In genomic region chr7:30474999-30475398, GRCm38 (mm10) we compare ENCODE assay signal across 24 mouse cellular contexts. TPM values are rescaled to one million over a fixed set of nuclear protein-coding genes. Genes with fewer than 3 reads are reported as not detected.
DNase-seq lines count a peak whose midpoint lies in the region; ATAC-seq and TF ChIP-seq lines count a peak whose summit lies in the region.
"Had no signal": no experiment of that assay in that cellular context is flagged by ENCODE, and none has a peak within 500 bp of the region (broad histone marks: within the 10 kb centered on the region; RNA-seq: fewer than 3 reads in every experiment).

No protein-coding gene starts in this region.

- TF ChIP-seq EP300 in liver, postnatal 0 days (IDR thresholded peaks at IDR 0.05; ENCODE audit: low read depth), result no peak
- no peak for TF ChIP-seq EP300 in lung, postnatal 0 days (IDR thresholded peaks at IDR 0.05)

- H3K4me1 ChIP-seq in intestine, embryonic 15.5 days (replicated peaks), result peaks cover 4% of the 10 kb centered on the region
- peaks cover 8% of the 10 kb centered on the region for H3K4me1 ChIP-seq in intestine, embryonic 16.5 days (ENCODE audit: control insufficient read depth, insufficient read depth, low read length)
- H3K4me1 ChIP-seq in liver, embryonic 13.5 days (replicated peaks), result no peaks in the 10 kb centered on the region
- H3K4me1 ChIP-seq in liver, postnatal 0 days (ENCODE audit: insufficient read depth), result peaks cover 4% of the 10 kb centered on the region; the same call in 1 of the 2 replicates
- no peaks in the 10 kb centered on the region for H3K4me1 ChIP-seq in hindbrain, postnatal 0 days (ENCODE audit: insufficient read depth, low read length)
- no peaks in the 10 kb centered on the region for H3K4me1 ChIP-seq in lung, postnatal 0 days (ENCODE audit: insufficient read depth, low read depth, low read length)

- H3K9me3 ChIP-seq in intestine, embryonic 15.5 days, result no peaks in the 10 kb centered on the region
- no peaks in the 10 kb centered on the region for H3K9me3 ChIP-seq in intestine, embryonic 16.5 days (ENCODE audit: control insufficient read depth, low read length)
- H3K9me3 ChIP-seq in liver, embryonic 13.5 days (replicated peaks), result no peaks in the 10 kb centered on the region
- no peaks in the 10 kb centered on the region for H3K9me3 ChIP-seq in liver, postnatal 0 days (ENCODE audit: low read length)
- no peaks in the 10 kb centered on the region for H3K9me3 ChIP-seq in hindbrain, postnatal 0 days (ENCODE audit: low read length)
- no peaks in the 10 kb centered on the region for H3K9me3 ChIP-seq in lung, postnatal 0 days (ENCODE audit: low read length)
- H3K9me3 ChIP-seq: embryonic facial prominence, embryonic 12.5 days; forebrain, embryonic 15.5 days; heart, embryonic 10.5 days; hindbrain, embryonic 13.5 days had no signal

- ATAC-seq in intestine, embryonic 15.5 days, result peak; percentile 92
- peak; percentile 94 for ATAC-seq in intestine, embryonic 16.5 days
- peak; percentile 71 for ATAC-seq in liver, embryonic 13.5 days (ENCODE audit: low read depth)
- ATAC-seq in liver, postnatal 0 days, result peak; percentile 93
- no peak for ATAC-seq in hindbrain, postnatal 0 days
- no peak for ATAC-seq in cerebellum, adult (ENCODE audit: insufficient number of reproducible peaks, low FRiP score, low TSS enrichment)
- ATAC-seq in lung, postnatal 0 days, result no peak
- ATAC-seq: forebrain, embryonic 15.5 days had no signal

- no peak for DNase-seq in liver, embryonic 13.5 days
- DNase-seq in liver, postnatal 0 days, result no peak
- DNase-seq in hindbrain, postnatal 0 days (ENCODE audit: low spot score), result no peak
- DNase-seq in lung, postnatal 0 days (ENCODE audit: low spot score), result no peak
- DNase-seq: adrenal gland, adult 8-10 months; adrenal gland, postnatal 36 days; cerebellum, adult 11 months; cerebellum, adult 8-10 months; cerebellum, postnatal 14 days; gastrocnemius, postnatal 10 days; heart, adult 18-20 months; heart, postnatal 10 days; heart, postnatal 4 days had no signal

- TF ChIP-seq CTCF in liver, postnatal 0 days (IDR thresholded peaks at IDR 0.05; ENCODE audit: low read depth), result no peak
- no peak for TF ChIP-seq CTCF in hindbrain, postnatal 0 days (IDR thresholded peaks at IDR 0.05; ENCODE audit: low read depth)
- TF ChIP-seq CTCF in lung, postnatal 0 days (IDR thresholded peaks at IDR 0.05), result no peak

- 0 out of 2 replicates have a peak overlapping the region, but pooled peaks have one; percentile 13 for H3K27ac ChIP-seq in intestine, embryonic 15.5 days
- peak overlapping the region; percentile 34; the same call in 1 of the 2 replicates for H3K27ac ChIP-seq in intestine, embryonic 16.5 days (ENCODE audit: low read length)
- peak overlapping the region; percentile 54; the same call in 1 of the 2 replicates for H3K27ac ChIP-seq in liver, embryonic 13.5 days
- peak overlapping the region; percentile 34; the same call in 1 of the 2 replicates for H3K27ac ChIP-seq in liver, postnatal 0 days (ENCODE audit: low read depth)
- no peak overlapping the region for H3K27ac ChIP-seq in hindbrain, postnatal 0 days
- H3K27ac ChIP-seq in lung, postnatal 0 days (ENCODE audit: low read length), result no peak overlapping the region
- H3K27ac ChIP-seq: embryonic facial prominence, embryonic 12.5 days; forebrain, embryonic 15.5 days; heart, embryonic 10.5 days; hindbrain, embryonic 13.5 days had no signal

- H3K36me3 ChIP-seq in intestine, embryonic 15.5 days, result no peaks in the 10 kb centered on the region
- H3K36me3 ChIP-seq in intestine, embryonic 16.5 days (ENCODE audit: control insufficient read depth, insufficient read depth, low read length), result no peaks in the 10 kb centered on the region
- H3K36me3 ChIP-seq in liver, embryonic 13.5 days, result no peaks in the 10 kb centered on the region
- H3K36me3 ChIP-seq in liver, postnatal 0 days (replicated peaks; ENCODE audit: insufficient read depth, low read length), result no peaks in the 10 kb centered on the region
- no peaks in the 10 kb centered on the region for H3K36me3 ChIP-seq in hindbrain, postnatal 0 days (ENCODE audit: insufficient read depth, low read length)
- H3K36me3 ChIP-seq in lung, postnatal 0 days (ENCODE audit: insufficient read depth, low read length), result no peaks in the 10 kb centered on the region
- H3K36me3 ChIP-seq: embryonic facial prominence, embryonic 12.5 days; forebrain, embryonic 15.5 days; heart, embryonic 10.5 days; hindbrain, embryonic 13.5 days had no signal

- H3K4me2 ChIP-seq in intestine, embryonic 15.5 days (replicated peaks), result no peak overlapping the region
- no peak overlapping the region for H3K4me2 ChIP-seq in intestine, embryonic 16.5 days (ENCODE audit: low read depth, low read length)
- H3K4me2 ChIP-seq in liver, embryonic 13.5 days, result no peak overlapping the region
- H3K4me2 ChIP-seq in liver, postnatal 0 days (ENCODE audit: low read depth, low read length), result no peak overlapping the region
- no peak overlapping the region for H3K4me2 ChIP-seq in hindbrain, postnatal 0 days (ENCODE audit: low read depth, low read length)
- no peak overlapping the region for H3K4me2 ChIP-seq in lung, postnatal 0 days (replicated peaks; ENCODE audit: low read depth, low read length)
- H3K4me2 ChIP-seq: embryonic facial prominence, embryonic 12.5 days; forebrain, embryonic 15.5 days; hindbrain, embryonic 13.5 days had no signal

- 51% methylated on average over 4 of the region's 4 CpGs for WGBS in intestine, embryonic 15.5 days
- WGBS in intestine, embryonic 16.5 days, result 47% methylated on average over 4 of the region's 4 CpGs
- 52% methylated on average over 4 of the region's 4 CpGs for WGBS in liver, embryonic 13.5 days (ENCODE audit: insufficient replicate concordance)
- 49% methylated on average over 4 of the region's 4 CpGs for WGBS in liver, postnatal 0 days (ENCODE audit: insufficient replicate concordance)
- 68% methylated on average over 4 of the region's 4 CpGs for WGBS in hindbrain, postnatal 0 days
- WGBS in lung, postnatal 0 days, result 56% methylated on average over 4 of the region's 4 CpGs

- no peak overlapping the region for H3K9ac ChIP-seq in intestine, embryonic 15.5 days
- H3K9ac ChIP-seq in intestine, embryonic 16.5 days (ENCODE audit: low read depth, low read length), result no peak overlapping the region
- H3K9ac ChIP-seq in liver, embryonic 13.5 days, result no peak overlapping the region
- no peak overlapping the region for H3K9ac ChIP-seq in liver, postnatal 0 days (replicated peaks)
- no peak overlapping the region for H3K9ac ChIP-seq in hindbrain, postnatal 0 days (replicated peaks; ENCODE audit: low read length)
- no peak overlapping the region for H3K9ac ChIP-seq in lung, postnatal 0 days (replicated peaks; ENCODE audit: low read depth)
- H3K9ac ChIP-seq: embryonic facial prominence, embryonic 12.5 days; forebrain, embryonic 15.5 days; hindbrain, embryonic 13.5 days had no signal

- no peak overlapping the region for H3K4me3 ChIP-seq in intestine, embryonic 15.5 days (replicated peaks)
- H3K4me3 ChIP-seq in intestine, embryonic 16.5 days (ENCODE audit: low read length), result no peak overlapping the region
- H3K4me3 ChIP-seq in liver, embryonic 13.5 days (replicated peaks), result no peak overlapping the region
- H3K4me3 ChIP-seq in liver, postnatal 0 days (ENCODE audit: low read depth, low read length), result no peak overlapping the region
- H3K4me3 ChIP-seq in hindbrain, postnatal 0 days (ENCODE audit: low read length), result no peak overlapping the region
- no peak overlapping the region for H3K4me3 ChIP-seq in lung, postnatal 0 days (ENCODE audit: low read depth, low read length)
- H3K4me3 ChIP-seq: embryonic facial prominence, embryonic 12.5 days; forebrain, embryonic 15.5 days; heart, embryonic 10.5 days; hindbrain, embryonic 13.5 days had no signal

- no peaks in the 10 kb centered on the region for H3K27me3 ChIP-seq in intestine, embryonic 15.5 days (replicated peaks)
- no peaks in the 10 kb centered on the region for H3K27me3 ChIP-seq in intestine, embryonic 16.5 days (replicated peaks; ENCODE audit: control insufficient read depth, insufficient read depth, low read length)
- 0 out of 2 replicates have a peak, but pooled peaks cover 12% of the 10 kb centered on the region for H3K27me3 ChIP-seq in liver, embryonic 13.5 days
- no peaks in the 10 kb centered on the region for H3K27me3 ChIP-seq in liver, postnatal 0 days (ENCODE audit: insufficient read depth, low read length)
- no peaks in the 10 kb centered on the region for H3K27me3 ChIP-seq in hindbrain, postnatal 0 days (ENCODE audit: insufficient read depth, low read length)
- H3K27me3 ChIP-seq in lung, postnatal 0 days (replicated peaks; ENCODE audit: insufficient read depth, low read length), result no peaks in the 10 kb centered on the region

RNA-seq across cellular contexts. Expression of gene Nphs1, which starts 16.9 kb away (rescaled TPM):
- polyA plus RNA-seq in intestine, embryonic 15.5 days (2015; fragmentation: Nextera tagmentation; extraction: Ambion mirVana), result 1.3 and 3.3 TPM in 2 replicates
- 0.94 and 1.8 TPM in 2 replicates for polyA plus RNA-seq in intestine, embryonic 16.5 days (2015; fragmentation: Nextera tagmentation; extraction: Ambion mirVana)
- polyA plus RNA-seq in liver, embryonic 13.5 days (2015; fragmentation: Nextera tagmentation; extraction: Ambion mirVana), result 0.13 and 0.17 TPM in 2 replicates
- polyA plus RNA-seq in liver, postnatal 0 days (2015; fragmentation: Nextera tagmentation; extraction: Ambion mirVana), result 0.06 and 0.07 TPM in 2 replicates
- 2.3 and 2.4 TPM in 2 replicates for total RNA-seq in hindbrain, postnatal 0 days (2014; rRNA removed)
- 0.50 and 1.0 TPM in 2 replicates for polyA plus RNA-seq in hindbrain, postnatal 0 days (2015; fragmentation: Nextera tagmentation; extraction: Ambion mirVana)
- 0.12 TPM in 2 replicates for polyA plus RNA-seq in lung, postnatal 0 days (2015; fragmentation: Nextera tagmentation; extraction: Ambion mirVana)
- total RNA-seq: adrenal gland, adult 8-10 months; adrenal gland, postnatal 36 days; gastrocnemius, postnatal 10 days; gastrocnemius, postnatal 4 days; heart, adult 18-20 months; heart, postnatal 10 days; heart, postnatal 4 days had no signal

RNA-seq across cellular contexts. Expression of gene Kirrel2, which starts 17.5 kb away (rescaled TPM):
- polyA plus RNA-seq in intestine, embryonic 15.5 days (2015; fragmentation: Nextera tagmentation; extraction: Ambion mirVana), result 2.0 and 3.0 TPM in 2 replicates
- polyA plus RNA-seq in intestine, embryonic 16.5 days (2015; fragmentation: Nextera tagmentation; extraction: Ambion mirVana), result 1.0 and 1.1 TPM in 2 replicates
- polyA plus RNA-seq in liver, embryonic 13.5 days (2015; fragmentation: Nextera tagmentation; extraction: Ambion mirVana), result 0.16 and 0.20 TPM in 2 replicates
- polyA plus RNA-seq in liver, postnatal 0 days (2015; fragmentation: Nextera tagmentation; extraction: Ambion mirVana), result 0.05 TPM in 1 of 2 replicates, not detected in the other
- total RNA-seq in hindbrain, postnatal 0 days (2014; rRNA removed), result 10.7 and 14.7 TPM in 2 replicates
- 4.4 and 5.8 TPM in 2 replicates for polyA plus RNA-seq in hindbrain, postnatal 0 days (2015; fragmentation: Nextera tagmentation; extraction: Ambion mirVana)
- not detected in 2 replicates for polyA plus RNA-seq in lung, postnatal 0 days (2015; fragmentation: Nextera tagmentation; extraction: Ambion mirVana)
- total RNA-seq: adrenal gland, adult 8-10 months; adrenal gland, postnatal 36 days; gastrocnemius, postnatal 10 days; heart, adult 18-20 months had no signal

RNA-seq across cellular contexts. Expression of gene Prodh2, which starts 18.4 kb away (rescaled TPM):
- polyA plus RNA-seq in intestine, embryonic 15.5 days (2015; fragmentation: Nextera tagmentation; extraction: Ambion mirVana), result 5.0 and 5.2 TPM in 2 replicates
- 9.9 and 13.0 TPM in 2 replicates for polyA plus RNA-seq in intestine, embryonic 16.5 days (2015; fragmentation: Nextera tagmentation; extraction: Ambion mirVana)
- polyA plus RNA-seq in liver, embryonic 13.5 days (2015; fragmentation: Nextera tagmentation; extraction: Ambion mirVana), result 28.1 and 28.6 TPM in 2 replicates
- 203 and 205 TPM in 2 replicates for polyA plus RNA-seq in liver, postnatal 0 days (2015; fragmentation: Nextera tagmentation; extraction: Ambion mirVana)
- total RNA-seq in hindbrain, postnatal 0 days (2014; rRNA removed), result not detected in 2 replicates
- 0.24 TPM in 1 of 2 replicates, not detected in the other for polyA plus RNA-seq in hindbrain, postnatal 0 days (2015; fragmentation: Nextera tagmentation; extraction: Ambion mirVana)
- not detected in 2 replicates for polyA plus RNA-seq in lung, postnatal 0 days (2015; fragmentation: Nextera tagmentation; extraction: Ambion mirVana)
- total RNA-seq: gastrocnemius, postnatal 10 days; heart, adult 18-20 months; heart, postnatal 10 days; heart, postnatal 4 days had no signal
- polyA plus RNA-seq: cortical plate, adult 2 months; embryonic facial prominence, embryonic 12.5 days; forebrain, embryonic 11.5 days; forebrain, embryonic 15.5 days; heart, embryonic 14.5 days; hindbrain, embryonic 13.5 days had no signal

RNA-seq across cellular contexts. Expression of gene Aplp1, which starts 29.7 kb away (rescaled TPM):
- polyA plus RNA-seq in intestine, embryonic 15.5 days (2015; fragmentation: Nextera tagmentation; extraction: Ambion mirVana), result 39.0 and 40.8 TPM in 2 replicates
- 32.4 and 33.3 TPM in 2 replicates for polyA plus RNA-seq in intestine, embryonic 16.5 days (2015; fragmentation: Nextera tagmentation; extraction: Ambion mirVana)
- 4.6 and 4.7 TPM in 2 replicates for polyA plus RNA-seq in liver, embryonic 13.5 days (2015; fragmentation: Nextera tagmentation; extraction: Ambion mirVana)
- 1.2 and 1.6 TPM in 2 replicates for polyA plus RNA-seq in liver, postnatal 0 days (2015; fragmentation: Nextera tagmentation; extraction: Ambion mirVana)
- total RNA-seq in hindbrain, postnatal 0 days (2014; rRNA removed), result 840 and 852 TPM in 2 replicates
- polyA plus RNA-seq in hindbrain, postnatal 0 days (2015; fragmentation: Nextera tagmentation; extraction: Ambion mirVana), result 617 and 682 TPM in 2 replicates
- 6.8 and 8.1 TPM in 2 replicates for polyA plus RNA-seq in lung, postnatal 0 days (2015; fragmentation: Nextera tagmentation; extraction: Ambion mirVana)

RNA-seq across cellular contexts. Expression of gene Nfkbid, which starts 53.5 kb away (rescaled TPM):
- 2.1 and 2.4 TPM in 2 replicates for polyA plus RNA-seq in intestine, embryonic 15.5 days (2015; fragmentation: Nextera tagmentation; extraction: Ambion mirVana)
- polyA plus RNA-seq in intestine, embryonic 16.5 days (2015; fragmentation: Nextera tagmentation; extraction: Ambion mirVana), result 2.6 TPM in 2 replicates
- 1.2 TPM in 2 replicates for polyA plus RNA-seq in liver, embryonic 13.5 days (2015; fragmentation: Nextera tagmentation; extraction: Ambion mirVana)
- polyA plus RNA-seq in liver, postnatal 0 days (2015; fragmentation: Nextera tagmentation; extraction: Ambion mirVana), result 1.7 and 2.3 TPM in 2 replicates
- total RNA-seq in hindbrain, postnatal 0 days (2014; rRNA removed), result 1.9 and 3.7 TPM in 2 replicates
- polyA plus RNA-seq in hindbrain, postnatal 0 days (2015; fragmentation: Nextera tagmentation; extraction: Ambion mirVana), result 2.1 TPM in 2 replicates
- polyA plus RNA-seq in lung, postnatal 0 days (2015; fragmentation: Nextera tagmentation; extraction: Ambion mirVana), result 1.9 and 2.5 TPM in 2 replicates

Comparison
In these comparisons a context has a peak if more than half of its experiments do, and no peak if none do; other contexts are left out.
1. ATAC-seq: peak in intestine, embryonic 15.5 days (single experiment), intestine, embryonic 16.5 days (single experiment), liver, embryonic 13.5 days (single experiment) and liver, postnatal 0 days (single experiment); none in hindbrain, postnatal 0 days (single experiment), cerebellum, adult (single experiment) and lung, postnatal 0 days (single experiment).
2. H3K27ac ChIP-seq: peak in intestine, embryonic 15.5 days (single experiment), intestine, embryonic 16.5 days (single experiment), liver, embryonic 13.5 days (single experiment) and liver, postnatal 0 days (single experiment); none in hindbrain, postnatal 0 days (single experiment) and lung, postnatal 0 days (single experiment).